Mouse (Mus musculus) heart, adult 2 months (tissue): ENCODE measurements at regions not wholly inside any gene's neighbourhood (a gene's known extent, or its start where the extent isn't known, plus 50 kb on each side); places are given as distances from the start of the nearest gene placed in this dataset.

ENCODE experiments used
- CTCF ChIP-seq: fragments of 200-600 bp; IDR thresholded peaks from 2 replicates; pipeline ENCODE4 v1.8.1; 2022; ENCODE audit warnings: antibody characterized with exemption, mild to moderate bottlenecking, moderate library complexity
- EP300 ChIP-seq: fragments of 200-500 bp; IDR thresholded peaks from 2 replicates; pipeline ENCODE4 v1.6.1; 2011; ENCODE audit warnings: low read depth, low read length, control low read depth; ENCODE audit not compliant: insufficient read depth
- POLR2A ChIP-seq: fragments of 200-500 bp; IDR thresholded peaks from 2 replicates; pipeline ENCODE4 v1.6.1; 2011; ENCODE audit warnings: mild to moderate bottlenecking, low read depth, low read length, control low read depth; ENCODE audit not compliant: insufficient read depth

DNA sequence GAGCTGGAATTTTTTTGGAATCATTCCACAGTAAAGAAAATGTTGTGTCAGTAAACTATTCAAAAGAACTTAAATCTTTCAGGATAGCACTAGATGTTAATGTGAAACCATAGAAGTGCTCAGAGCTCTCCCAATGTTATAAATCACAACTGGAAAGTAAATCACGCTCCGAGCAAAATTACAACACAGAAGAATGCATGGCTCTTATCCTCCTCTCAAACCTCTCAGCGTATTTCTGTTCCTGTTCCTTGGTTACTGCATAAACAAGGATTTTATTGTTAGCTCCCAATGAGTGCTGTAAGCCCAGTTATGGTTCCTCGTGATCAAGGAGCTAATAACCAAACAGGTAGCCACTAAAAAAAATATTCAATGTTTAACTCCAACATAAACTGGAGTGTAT is 1569.9 kb downstream of the Efna5 start:
- TF ChIP-seq POLR2A = no peak
- no peak for TF ChIP-seq CTCF
- no peak for TF ChIP-seq EP300
